Mouse (Mus musculus) splenic B cell, adult 2 months (primary cell): ENCODE measurements around the gene Coro7.
A peak's percentile ranks its signal among the peaks of the same experiment; 100 is the strongest.
"Not testable (repeated sequence)": the region's sequence is repeated elsewhere in the genome, so short reads cannot be mapped to it uniquely, and the experiment has no call there.

Experiments
- DNase-seq: peaks from one replicate; pipeline ENCODE4 v3.0.0-alpha.2; 2011; ENCODE audit warnings: low read depth, low spot score
- H3K27me3 ChIP-seq: 2 replicates; pipeline ENCODE4 v1.6.1; 2012; ENCODE audit warnings: mild to moderate bottlenecking, low read length, moderate library complexity, mixed read lengths; ENCODE audit not compliant: control insufficient read depth, poor library complexity, insufficient read depth, severe bottlenecking
- H3K36me3 ChIP-seq: 2 replicates; pipeline ENCODE4 v1.6.1; 2012; ENCODE audit warnings: mild to moderate bottlenecking, low read length, moderate library complexity, mixed read lengths; ENCODE audit not compliant: control insufficient read depth, poor library complexity, insufficient read depth, severe bottlenecking

Coro7 gene

GRCm38 (mm10) chr16:4593971-4594813 is 85.4 kb downstream of the Coro7 start, which contains the start of gene Glis2:
Gene Glis2 (plus strand): TSS chr16:4594713.
- peak; percentile 44 for DNase-seq
- Histone ChIP-seq H3K27me3 (no peaks in the 10 kb centered on the region; the same call in none of the 2 replicates), H3K36me3 (no peaks in the 10 kb centered on the region)

- DNase-seq, result peak; percentile 64
- H3K27me3 ChIP-seq, result no peaks in the 10 kb centered on the region; the same call in none of the 2 replicates
- no peaks in the 10 kb centered on the region for H3K36me3 ChIP-seq
Measured at GRCm38 (mm10) chr16:4592909-4593875, 86.4 kb downstream of the Coro7 start.

GRCm38 (mm10) chr16:4590236-4590635 is 89.3 kb downstream of the Coro7 start:
- DNase-seq, result peak; percentile 61

DNA sequence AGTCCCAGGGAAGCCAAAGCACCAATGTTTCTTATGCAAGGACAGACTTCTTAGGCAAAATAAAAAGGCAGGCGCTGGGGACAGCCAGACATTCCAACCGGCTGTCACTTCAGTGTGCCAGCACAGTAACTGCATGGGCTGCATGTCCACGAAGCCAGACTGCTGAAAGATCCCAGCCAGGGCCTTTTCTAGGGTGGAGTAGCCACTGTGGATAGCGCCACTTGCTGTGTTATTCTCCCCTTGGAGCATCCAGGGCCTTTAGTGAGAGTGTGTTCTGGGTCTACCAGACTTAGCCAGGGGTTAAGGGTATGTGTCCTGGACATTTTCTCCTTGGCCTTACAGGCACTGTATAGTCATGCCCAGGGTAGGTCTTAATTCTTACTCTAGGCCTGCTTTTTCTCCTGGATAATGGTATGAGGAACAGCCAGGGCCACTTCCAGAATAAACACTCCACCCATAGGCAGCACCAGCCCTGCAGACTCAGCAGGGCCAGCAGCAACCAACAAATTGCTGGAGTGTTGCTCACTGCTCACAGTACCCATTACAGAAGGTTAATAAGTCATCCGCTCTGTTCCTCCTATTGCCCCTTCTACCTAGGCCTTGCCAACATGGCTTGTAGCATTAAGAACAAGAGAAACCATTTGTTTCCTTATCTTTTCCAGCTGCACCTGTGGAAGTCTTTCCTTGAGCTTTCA is 91.9 kb downstream of the Coro7 start:
- DNase-seq, result no peak
- Histone ChIP-seq H3K27me3 (no peaks in the 10 kb centered on the region), H3K36me3 (no peaks in the 10 kb centered on the region)

More at GRCm38 (mm10) chr16:4590236-4590635, 89.3 kb downstream of the Coro7 start:
- no peaks in the 10 kb centered on the region; the same call in none of the 2 replicates for H3K27me3 ChIP-seq
- no peaks in the 10 kb centered on the region for H3K36me3 ChIP-seq

DNA sequence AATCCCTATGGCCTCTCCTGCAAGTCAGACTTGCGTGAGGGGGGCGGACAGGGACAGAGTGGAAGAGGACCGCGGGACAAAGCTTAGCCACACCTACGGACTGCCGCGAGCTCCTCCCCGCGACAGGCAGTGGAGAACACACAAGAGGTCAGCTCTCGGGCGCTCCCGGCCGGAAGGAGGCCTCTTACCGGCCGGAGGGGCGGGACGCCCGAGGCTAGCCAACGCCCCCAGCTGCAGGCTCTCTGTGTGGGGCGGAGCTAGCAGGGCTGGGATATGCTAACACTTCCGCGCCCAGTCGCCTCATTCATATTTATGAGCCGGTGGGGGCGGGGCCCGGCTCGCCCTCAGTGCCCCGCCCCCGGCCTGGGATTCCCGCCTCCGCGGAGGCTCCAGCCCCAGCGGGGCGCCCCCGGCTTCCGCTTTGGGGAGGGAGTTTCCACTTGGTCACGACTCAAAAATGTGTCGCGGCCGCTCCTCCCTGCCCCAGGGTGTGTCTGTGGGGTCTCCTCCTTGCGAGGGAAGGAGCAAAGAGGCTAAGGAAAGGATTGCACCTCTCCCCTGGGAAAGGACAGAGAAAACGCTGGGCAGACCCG is 93.0 kb downstream of the Coro7 start:
- Histone ChIP-seq H3K36me3 (no peaks in the 10 kb centered on the region), H3K27me3 (no peaks in the 10 kb centered on the region)
- peak; percentile 96 for DNase-seq

DNA sequence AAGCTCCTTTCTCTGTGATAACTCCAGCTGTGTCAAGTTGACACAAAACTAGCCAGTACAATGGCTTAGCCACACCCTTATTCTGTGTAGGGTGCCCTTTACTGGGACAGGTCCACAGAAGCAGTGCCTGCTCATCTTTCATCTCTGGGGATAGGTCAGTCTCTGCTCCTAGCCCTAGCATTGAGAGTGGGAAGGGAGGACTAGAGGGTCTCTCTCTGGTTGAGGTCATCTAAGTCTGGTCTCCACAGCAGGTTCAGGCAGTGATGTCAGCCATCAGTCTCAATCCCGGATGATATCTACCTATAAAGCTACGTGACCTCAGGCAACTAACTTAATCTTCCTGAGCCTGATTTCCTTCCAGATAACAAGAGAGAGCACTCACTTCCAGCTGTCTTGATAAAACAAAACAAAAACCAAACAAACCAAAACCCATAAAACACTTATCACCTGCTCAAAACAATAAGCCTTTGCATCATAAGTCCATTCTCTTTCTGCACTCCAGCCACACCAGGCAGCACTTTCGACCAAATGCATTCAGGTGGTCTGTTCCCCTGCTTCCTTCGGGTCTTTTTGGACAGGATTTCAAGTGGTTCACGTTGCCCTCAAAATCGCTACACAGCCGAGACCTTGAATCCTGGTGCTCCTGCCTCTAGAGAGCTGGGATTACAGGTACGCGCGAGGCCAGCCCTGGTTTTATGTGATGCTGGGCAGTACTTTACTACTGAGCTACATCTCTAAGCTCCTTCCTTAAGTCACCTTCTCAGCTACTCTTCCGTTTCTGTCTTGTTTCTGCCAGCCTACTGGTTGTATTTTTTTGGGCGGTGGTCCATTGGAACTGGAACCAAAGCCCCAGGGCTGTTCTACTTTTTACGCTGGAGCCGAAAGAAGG is 93.7 kb downstream of the Coro7 start:
- Histone ChIP-seq H3K27me3 (no peaks in the 10 kb centered on the region), H3K36me3 (no peaks in the 10 kb centered on the region)
- no peak for DNase-seq

DNA sequence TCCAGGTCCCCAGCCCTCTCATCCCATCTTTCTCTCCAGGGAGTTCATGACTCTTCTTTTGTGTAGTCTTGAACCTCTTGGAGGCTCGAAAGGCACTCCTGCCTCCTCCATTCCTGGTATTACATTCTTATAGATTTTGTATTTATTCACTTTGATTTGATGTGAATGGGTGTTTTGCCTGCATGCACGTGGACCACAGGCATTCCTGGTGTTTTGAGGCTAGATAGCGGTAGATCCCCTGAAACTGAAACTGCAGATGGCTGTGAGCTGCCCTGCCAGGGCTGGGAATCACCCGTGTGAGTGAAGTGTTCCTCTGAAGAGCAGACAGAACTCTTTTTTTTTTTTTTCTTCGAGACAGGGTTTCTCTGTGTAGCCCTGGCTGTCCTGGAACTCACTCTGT is 95.1 kb downstream of the Coro7 start:
- Histone ChIP-seq H3K36me3 (no peaks in the 10 kb centered on the region), H3K27me3 (no peaks in the 10 kb centered on the region)
- DNase-seq, result no peak

DNA sequence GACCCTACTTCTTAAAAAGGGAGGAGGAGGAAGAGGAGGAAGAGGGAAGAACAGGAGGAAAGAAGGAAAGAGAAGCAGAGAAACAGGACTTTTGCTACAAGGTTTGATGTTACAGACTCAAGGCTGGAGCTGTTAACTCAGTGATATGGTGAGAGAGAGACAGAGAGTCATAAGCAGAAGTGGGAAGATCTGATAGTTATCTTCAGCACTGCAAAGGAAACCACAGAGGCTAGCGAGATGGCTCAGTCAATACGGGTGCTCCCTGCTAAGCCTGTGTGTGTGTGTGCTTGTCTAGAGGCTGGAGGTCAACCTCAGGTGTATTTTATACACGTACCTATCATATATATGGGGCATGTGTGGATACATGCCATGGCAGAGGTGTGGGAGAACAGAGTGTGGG is 95.8 kb downstream of the Coro7 start:
- peak; percentile 57 for DNase-seq
- no peaks in the 10 kb centered on the region for H3K27me3 ChIP-seq
- H3K36me3 ChIP-seq, result no peaks in the 10 kb centered on the region

- H3K36me3 ChIP-seq, DNase-seq, H3K27me3 ChIP-seq: not testable (repeated sequence)
Measured at GRCm38 (mm10) chr16:4581179-4581578, 98.4 kb downstream of the Coro7 start.

GRCm38 (mm10) chr16:4578630-4579029 is 100.9 kb downstream of the Coro7 start:
- Histone ChIP-seq H3K27me3 (no peaks in the 10 kb centered on the region), H3K36me3 (no peaks in the 10 kb centered on the region)
- DNase-seq, result no peak

DNA sequence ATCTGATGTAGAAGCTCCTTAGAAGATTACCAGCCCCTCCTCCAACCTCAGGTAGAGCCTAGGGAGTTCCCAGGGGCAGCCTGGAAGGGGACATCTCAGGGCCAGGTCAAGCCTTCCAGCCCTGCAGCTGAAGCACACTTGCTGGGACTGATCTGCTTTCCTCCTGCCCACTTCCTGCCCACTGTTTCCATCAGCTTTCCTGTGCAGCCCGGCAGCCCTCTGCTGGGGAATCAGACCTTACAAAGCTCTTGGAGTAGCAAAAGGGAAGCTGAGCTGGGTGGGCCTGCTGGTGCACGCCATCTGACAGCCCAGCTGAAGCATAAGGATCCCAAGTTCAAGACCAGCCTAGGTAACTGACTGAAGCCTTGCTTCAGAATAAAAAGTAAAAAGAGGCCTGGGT is 102.7 kb downstream of the Coro7 start:
- H3K27me3 ChIP-seq, result no peaks in the 10 kb centered on the region
- no peak for DNase-seq
- H3K36me3 ChIP-seq, result no peaks in the 10 kb centered on the region
